Mouse (Mus musculus) brain, adult 2 months (tissue): ENCODE results near the gene Ppp1r35.

ENCODE experiments used
- DNase-seq: peaks from one replicate; pipeline ENCODE4 v3.0.0; 2011; ENCODE audit warnings: low read depth, low spot score

Ppp1r35 gene

DNA sequence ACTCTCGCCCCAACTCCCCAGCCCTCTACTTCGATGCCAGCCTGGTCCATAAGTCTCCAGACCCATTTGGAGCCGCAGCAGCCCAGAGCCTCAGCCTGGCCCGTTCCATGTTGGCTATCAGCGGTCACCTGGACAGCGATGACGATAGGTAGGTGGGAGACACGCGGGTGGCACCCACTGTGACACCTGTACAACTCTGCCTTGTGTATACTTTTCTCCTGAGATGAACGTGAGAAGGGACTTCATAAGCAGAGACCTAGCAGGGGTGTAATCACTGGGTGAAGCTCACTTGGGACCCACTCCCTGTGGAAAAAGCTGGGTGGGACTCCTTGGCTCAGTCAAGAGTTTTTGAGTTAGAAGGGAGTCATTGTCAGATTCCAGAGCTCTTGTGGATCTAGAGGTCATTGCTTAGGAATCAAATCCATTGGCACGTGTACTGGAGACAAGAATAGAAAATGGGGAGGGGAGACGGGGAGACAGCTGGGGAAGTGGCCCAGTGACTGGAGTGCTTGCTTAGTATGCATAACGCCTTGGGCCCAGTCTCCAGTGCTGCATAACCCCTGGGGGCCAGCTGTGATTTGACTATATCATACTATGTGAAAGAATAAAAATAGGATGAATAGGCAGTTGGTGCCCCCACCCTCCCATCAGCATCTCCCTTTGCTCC, 27.3 kb upstream of the Ppp1r35 start:
- no peak for DNase-seq

- DNase-seq = no peak
Measured at GRCm38 (mm10) chr5:137751988-137752387, 26.7 kb upstream of the Ppp1r35 start.

DNA sequence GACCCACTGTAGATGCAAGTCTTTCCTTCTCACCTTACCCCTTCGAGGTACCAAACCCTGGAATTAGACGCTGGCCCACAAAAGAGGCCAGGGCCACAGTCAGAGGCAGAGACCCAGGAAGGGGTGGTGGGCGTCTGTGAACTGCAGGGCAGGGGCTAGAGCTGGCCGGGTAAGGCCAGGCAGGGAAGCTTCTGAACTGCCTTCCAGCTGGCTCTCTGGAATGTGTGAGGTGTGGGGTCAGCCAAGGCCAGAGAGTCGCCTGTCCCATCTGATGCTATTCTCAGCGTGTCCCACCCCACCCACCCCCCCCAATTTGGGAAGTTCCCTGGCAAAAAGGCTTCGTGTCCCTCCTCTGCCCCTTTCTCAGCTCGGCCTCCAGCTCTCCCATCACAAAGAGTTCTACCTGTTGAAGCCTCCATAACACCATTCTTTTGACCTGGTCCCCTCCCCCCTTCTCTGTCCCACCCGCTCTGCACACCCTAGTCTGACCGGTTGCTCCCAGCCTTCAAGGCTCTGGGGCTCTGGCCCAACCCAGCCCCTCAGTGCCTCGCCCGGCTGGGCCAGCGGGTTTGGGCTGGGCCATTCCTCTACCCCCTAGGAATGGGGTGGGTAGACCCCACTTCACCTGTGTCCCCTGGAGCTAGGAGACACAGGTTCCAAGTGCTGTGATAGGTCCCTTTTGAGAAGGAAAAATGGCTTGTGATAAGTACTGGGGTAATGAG, 25.4 kb upstream of the Ppp1r35 start:
- no peak for DNase-seq

GRCm38 (mm10) chr5:137755425-137755824, 23.2 kb upstream of the Ppp1r35 start:
- DNase-seq = no peak

DNA sequence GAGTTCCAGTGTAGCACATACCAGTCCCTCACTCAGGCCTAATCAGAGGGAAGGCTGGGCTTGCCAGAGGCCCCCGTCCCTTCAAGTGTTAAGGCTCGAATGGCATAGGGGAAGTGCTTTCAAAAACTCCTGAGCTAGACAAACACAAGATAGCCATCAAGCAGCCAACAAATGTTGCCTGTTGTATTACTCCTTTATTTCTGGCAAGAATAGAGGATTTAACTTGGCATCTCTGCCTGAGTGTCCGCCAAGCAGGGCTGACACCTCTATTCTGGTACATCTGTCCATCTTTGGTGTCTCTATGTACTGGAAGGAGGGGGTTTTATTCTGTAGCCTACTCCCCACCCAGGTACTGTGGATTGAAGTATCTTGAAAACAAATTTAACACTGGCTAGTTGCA, 22.5 kb upstream of the Ppp1r35 start:
- peak; percentile 46 for DNase-seq

DNA sequence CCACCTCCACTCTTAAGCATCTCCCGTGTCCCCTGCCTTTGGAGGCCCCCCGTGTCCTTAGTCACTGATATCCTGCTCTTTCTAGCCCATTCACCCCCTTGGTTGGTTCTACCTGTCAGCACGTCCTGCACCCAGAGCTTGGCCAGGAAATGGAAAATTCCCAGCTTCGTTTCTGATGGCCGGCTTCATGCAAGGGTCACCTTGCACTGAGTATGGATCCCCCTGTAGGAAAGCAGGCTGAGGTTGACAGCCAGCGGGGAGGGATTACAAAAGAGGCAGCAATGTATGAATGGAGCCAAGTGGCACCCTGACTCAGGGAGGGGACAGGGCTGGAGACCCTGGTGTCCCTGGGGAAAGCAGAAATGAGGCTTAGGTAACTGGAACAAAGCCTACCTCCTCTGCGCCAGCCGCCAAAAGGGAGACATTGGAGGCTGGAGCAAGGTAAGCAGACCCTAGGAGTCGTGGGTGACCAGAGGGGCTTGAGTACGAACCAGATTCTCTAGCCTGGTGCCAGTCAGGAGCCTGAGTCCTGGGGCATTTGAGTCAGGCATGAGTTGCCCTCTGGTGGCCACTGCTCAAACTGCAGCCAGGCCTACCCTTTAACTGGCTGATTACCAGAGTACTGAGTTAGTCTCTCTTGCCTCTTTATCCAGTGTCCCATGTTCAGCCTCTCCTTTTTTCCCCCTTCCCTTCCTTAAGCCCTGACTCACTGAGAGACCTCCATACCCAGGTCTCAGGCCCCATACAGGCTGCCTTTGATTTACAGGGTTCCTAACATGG, 21.6 kb upstream of the Ppp1r35 start:
- peak; percentile 93 for DNase-seq

- peak; percentile 94 for DNase-seq
Measured at GRCm38 (mm10) chr5:137757887-137758286, 20.8 kb upstream of the Ppp1r35 start.

DNA sequence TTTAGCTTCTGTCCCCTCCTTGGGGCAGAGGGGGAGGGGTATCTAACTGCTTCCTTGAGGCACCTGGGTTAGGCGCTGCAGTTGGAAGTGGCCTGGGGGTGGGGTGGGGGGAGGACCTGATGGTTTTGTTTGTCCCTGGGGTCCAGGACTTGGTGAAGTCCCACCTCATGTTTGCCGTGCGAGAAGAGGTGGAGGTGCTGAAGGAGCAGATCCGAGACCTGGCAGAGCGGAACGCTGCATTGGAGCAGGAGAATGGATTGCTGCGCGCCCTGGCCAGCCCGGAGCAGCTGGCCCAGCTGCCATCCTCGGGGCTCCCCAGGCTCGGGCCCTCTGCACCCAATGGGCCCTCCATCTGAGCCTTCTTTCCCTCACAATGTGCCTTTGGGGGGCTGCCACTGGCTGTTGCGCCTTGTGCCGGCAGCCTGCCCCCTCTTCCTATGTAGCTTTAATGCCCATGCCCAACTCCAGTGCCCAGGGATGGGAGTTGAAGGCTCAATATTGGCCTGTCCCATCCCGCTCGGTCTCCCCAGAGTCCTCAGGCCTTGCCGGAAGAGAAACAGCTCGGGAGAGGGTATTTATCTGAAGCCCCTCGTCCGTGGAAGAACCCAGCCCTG, 19.6 kb upstream of the Ppp1r35 start:
- no peak for DNase-seq

DNA sequence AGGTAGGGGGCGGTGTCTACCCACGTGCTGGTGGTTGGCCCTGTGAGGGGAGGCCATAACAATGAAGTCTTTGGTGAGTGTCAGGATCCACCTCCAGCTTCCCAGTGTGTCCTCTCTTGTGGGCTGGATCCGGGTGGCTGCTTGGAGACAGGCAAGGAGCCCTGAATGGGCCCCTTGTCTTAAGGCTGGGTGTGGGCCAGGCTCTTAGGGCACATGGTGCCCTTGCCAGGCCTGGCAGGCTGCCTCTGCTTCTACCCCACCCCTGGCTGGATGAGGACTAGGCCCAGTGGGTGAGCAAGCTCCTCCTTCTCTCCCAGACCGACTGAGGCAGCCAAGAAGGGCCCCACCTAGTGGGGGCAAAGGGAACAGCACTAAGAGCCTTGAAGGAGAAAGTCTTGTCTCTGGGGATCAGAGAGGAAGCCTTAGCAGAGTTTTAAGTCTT, 18.7 kb upstream of the Ppp1r35 start:
- DNase-seq = peak; percentile 97

- DNase-seq = no peak
Measured at GRCm38 (mm10) chr5:137764609-137765340, 13.9 kb upstream of the Ppp1r35 start.

- no peak for DNase-seq
Measured at GRCm38 (mm10) chr5:137766270-137766669, 12.4 kb upstream of the Ppp1r35 start.

DNA sequence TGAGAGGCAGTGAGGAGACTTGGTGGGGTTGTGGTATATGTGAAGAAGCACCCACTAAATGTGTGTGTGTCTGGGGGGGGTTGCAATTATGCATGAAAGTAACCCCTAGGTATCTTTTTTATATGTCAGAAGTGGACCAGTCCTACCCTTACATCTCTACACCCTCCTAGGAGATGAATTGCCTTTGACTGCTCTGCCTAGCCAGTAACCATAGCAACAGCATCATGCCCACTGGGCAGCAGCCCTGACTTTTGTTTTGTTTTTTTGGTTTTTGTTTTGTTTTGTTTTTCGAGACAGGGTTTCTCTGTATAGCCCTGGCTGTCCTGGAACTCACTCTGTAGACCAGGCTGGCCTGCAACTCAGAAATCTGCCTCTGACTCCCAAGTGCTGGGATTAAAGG, 10.2 kb upstream of the Ppp1r35 start:
- no peak for DNase-seq

GRCm38 (mm10) chr5:137770709-137771108, 7.9 kb upstream of the Ppp1r35 start:
- peak; percentile 74 for DNase-seq

DNA sequence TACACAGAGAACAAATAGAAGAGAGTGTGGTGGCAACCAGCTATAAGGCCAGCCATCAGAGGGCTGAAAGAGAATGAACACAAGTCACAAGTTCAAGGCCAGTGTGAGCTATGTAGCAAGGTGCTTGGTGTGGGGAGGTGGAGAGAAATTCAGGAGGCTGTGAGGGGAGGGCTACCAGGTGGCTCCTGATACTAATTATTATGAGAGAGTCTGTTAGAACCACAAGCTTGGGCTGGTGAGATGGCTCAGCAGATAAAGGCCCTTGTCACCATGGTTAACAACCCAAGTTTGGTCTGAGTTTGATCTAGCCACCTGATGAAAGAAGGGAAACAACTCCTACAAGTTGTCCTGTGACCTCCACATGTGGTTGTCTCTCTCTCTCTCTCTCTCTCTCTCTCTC, 5.9 kb upstream of the Ppp1r35 start:
- no peak for DNase-seq

DNA sequence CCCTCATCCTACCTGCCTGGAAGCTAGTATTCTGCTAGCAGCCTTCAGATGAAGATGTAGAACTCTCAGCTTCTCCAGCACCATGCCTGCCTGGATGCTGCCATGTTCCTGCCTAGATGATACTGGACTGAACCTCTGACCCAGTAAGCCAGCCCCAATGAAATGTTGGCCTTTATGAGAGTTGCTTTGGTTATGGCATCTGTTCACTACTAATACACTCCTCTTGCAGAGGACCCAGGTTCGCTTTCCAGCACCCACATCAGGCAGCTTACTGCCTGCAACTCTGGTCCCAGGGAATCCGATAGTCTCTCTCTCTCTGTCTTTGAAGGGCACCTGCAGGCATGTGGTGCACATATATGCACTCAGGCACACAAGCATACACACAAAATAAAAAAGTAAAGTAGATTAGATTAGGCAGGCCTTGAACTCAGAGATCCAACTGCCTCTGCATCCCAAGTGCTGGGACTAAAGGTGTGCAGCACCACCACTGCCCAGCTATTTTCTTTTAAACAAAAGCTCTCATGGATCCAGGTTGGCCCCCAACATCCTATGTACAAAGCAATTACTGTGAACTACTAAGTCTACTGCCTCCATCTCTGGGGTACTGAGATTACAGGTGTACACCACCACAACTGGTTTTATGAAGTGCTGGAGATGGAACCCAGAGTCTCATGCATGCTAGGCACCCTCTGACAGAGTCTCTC, 2.9 kb upstream of the Ppp1r35 start:
- DNase-seq = no peak

DNA sequence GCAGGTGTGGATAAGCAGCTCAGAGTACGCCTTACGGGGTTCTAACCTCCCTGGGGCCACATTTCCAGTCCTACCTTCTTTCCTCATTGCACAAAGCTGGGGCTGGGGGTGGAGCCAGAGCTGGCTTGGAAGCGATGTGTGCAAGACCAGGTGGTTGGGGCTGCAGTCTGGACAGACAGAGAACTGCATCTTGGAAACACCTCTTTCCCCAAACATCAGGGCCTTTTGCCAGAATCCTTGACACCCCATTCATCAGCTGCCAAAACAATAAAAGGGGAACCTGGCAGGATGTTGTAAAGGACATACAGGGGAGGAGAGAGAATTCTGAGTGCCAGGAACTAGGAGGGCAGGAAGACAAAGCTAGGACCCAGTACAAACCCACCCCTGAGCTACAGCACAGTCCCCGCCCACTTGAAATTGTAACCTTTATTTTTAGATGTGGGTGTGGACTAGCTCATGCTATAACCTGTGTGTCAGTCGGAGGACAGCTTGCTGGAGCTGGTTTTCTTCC, 2.2 kb upstream of the Ppp1r35 start:
- peak; percentile 41 for DNase-seq

DNA sequence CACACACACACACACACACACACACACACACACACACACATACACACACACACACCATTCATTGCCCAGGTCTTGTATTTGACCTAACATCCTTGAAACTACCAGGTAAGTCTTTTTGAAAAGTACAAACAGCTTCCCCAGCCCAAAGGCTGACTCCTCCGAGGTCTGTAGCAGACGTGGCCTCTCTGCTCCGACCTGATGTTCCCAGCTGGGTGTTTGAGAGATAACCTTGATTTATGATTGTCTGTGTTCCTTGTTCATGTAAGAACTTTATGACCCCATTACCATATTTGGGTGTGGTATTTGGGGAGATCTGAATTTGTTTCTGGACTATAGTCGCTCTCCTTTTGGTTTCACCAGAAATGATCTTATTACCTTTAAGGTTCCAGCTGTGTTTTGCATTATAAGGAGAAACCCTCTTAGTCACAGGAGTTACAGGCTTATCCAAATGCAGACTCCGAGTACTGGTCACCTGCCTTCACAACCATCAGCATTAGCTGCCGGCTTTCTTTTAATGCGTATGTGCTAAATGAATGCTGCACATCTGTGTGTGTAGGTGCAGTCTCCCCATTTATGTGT, 1.3 kb upstream of the Ppp1r35 start:
- DNase-seq = no peak

GRCm38 (mm10) chr5:137779053-137779933, 644 bp downstream of the Ppp1r35 start:
- peak; percentile 33 for DNase-seq

DNA sequence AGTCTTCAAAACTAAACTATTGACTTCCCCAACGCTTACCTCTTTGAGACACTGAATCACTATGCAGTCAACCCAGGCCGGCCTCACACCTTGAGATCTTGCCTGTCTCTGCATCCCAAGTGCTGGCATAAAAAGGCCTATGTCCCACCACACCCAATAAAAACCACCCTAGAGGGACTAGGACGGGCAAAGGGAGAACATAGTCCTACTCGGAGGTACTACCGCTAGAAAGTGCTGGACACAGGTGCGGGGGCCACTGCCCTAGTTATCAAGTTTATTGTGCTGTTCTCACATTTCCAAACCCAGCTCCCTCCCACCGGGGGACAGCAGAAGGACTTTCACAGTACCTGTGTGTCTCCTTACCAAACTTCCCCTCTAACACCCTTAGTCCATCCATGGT, 3.0 kb downstream of the Ppp1r35 start:
- DNase-seq = no peak
